Mouse (Mus musculus): ENCODE data around the gene Uroc1.

Uroc1 gene

GRCm38 (mm10) chr6:90350011-90350410 is 16.9 kb downstream of the Uroc1 start:
- in situ Hi-C loops (cut with MboI, MseI): no loop called here

GRCm38 (mm10) chr6:90358142-90358541 is 25.1 kb downstream of the Uroc1 start:
- in situ Hi-C loops (cut with MboI, MseI): no loop called here

GRCm38 (mm10) chr6:90359445-90359844 is 26.4 kb downstream of the Uroc1 start:
- in situ Hi-C loops (cut with MboI, MseI): no loop called here

GRCm38 (mm10) chr6:90360024-90360781 is 27.1 kb downstream of the Uroc1 start:
- in situ Hi-C loops (cut with MboI, MseI): no loop called here

GRCm38 (mm10) chr6:90360922-90361614 is 28.0 kb downstream of the Uroc1 start:
- in situ Hi-C loops (cut with MboI, MseI): no loop called here

- in situ Hi-C loops (cut with MboI, MseI): no loop called here
Observed at GRCm38 (mm10) chr6:90363301-90363700, 30.2 kb downstream of the Uroc1 start.

GRCm38 (mm10) chr6:90368976-90369724 is 36.1 kb downstream of the Uroc1 start, which contains the start of gene Zxdc:
Zxdc (plus strand) TSS chr6:90369492.
- in situ Hi-C loops (cut with MboI, MseI): no loop called here

GRCm38 (mm10) chr6:90369725-90370553 is 36.9 kb downstream of the Uroc1 start:
- in situ Hi-C loops (cut with MboI, MseI): loop anchor here (10.0 kb wide), 1 partner anchor 1905 kb away; the partner anchor contains the start of gene Ruvbl1

GRCm38 (mm10) chr6:90374647-90375046 is 41.6 kb downstream of the Uroc1 start:
- in situ Hi-C loops (cut with MboI, MseI): loop anchor here (10.0 kb wide), 1 partner anchor 1910 kb away; the partner anchor contains the start of gene Ruvbl1

GRCm38 (mm10) chr6:90377708-90378107 is 44.6 kb downstream of the Uroc1 start:
- in situ Hi-C loops (cut with MboI, MseI): loop anchor here (10.0 kb wide), 1 partner anchor 1913 kb away; the partner anchor contains the start of gene Ruvbl1

GRCm38 (mm10) chr6:90381465-90381864 is 48.4 kb downstream of the Uroc1 start:
- in situ Hi-C loops (cut with MboI, MseI): no loop called here

- in situ Hi-C loops (cut with MboI, MseI): no loop called here
Observed at GRCm38 (mm10) chr6:90390629-90391028, 57.5 kb downstream of the Uroc1 start.

- in situ Hi-C loops (cut with MboI, MseI): no loop called here
Observed at GRCm38 (mm10) chr6:90393948-90394347, 60.9 kb downstream of the Uroc1 start.

GRCm38 (mm10) chr6:90395751-90396150 is 62.7 kb downstream of the Uroc1 start:
- in situ Hi-C loops (cut with MboI, MseI): no loop called here

- in situ Hi-C loops (cut with MboI, MseI): no loop called here
Observed at GRCm38 (mm10) chr6:90397291-90397690, 64.2 kb downstream of the Uroc1 start.

GRCm38 (mm10) chr6:90408632-90409031 is 75.5 kb downstream of the Uroc1 start:
- in situ Hi-C loops (cut with MboI, MseI): no loop called here

GRCm38 (mm10) chr6:90410972-90411371 is 77.9 kb downstream of the Uroc1 start:
- in situ Hi-C loops (cut with MboI, MseI): no loop called here

GRCm38 (mm10) chr6:90411926-90412325 is 78.8 kb downstream of the Uroc1 start:
- in situ Hi-C loops (cut with MboI, MseI): no loop called here
